Mouse (Mus musculus) hindbrain, embryonic 12.5 days (tissue): ENCODE data around the gene Lgr6. TPM values are rescaled to one million over a fixed set of nuclear protein-coding genes. Genes with fewer than 3 reads are reported as not detected.

Experiments used
- ATAC-seq: fragments of 200-750 bp; cut with Nextera tagmentation; 2 replicates; pipeline ENCODE4 v1.8.0; 2017; ENCODE audit warnings: moderate TSS enrichment; ENCODE audit not compliant: low FRiP score
- H3K27ac ChIP-seq: fragments of 300-500 bp; sonication (generic); 2 replicates; pipeline ENCODE4 v1.5.1; 2016; ENCODE audit warnings: mild to moderate bottlenecking
- H3K27me3 ChIP-seq: fragments of 300-500 bp; sonication (generic); 2 replicates; pipeline ENCODE4 v1.6.1; 2016; ENCODE audit warnings: mild to moderate bottlenecking
- H3K36me3 ChIP-seq: fragments of 300-500 bp; sonication (generic); 2 replicates; pipeline ENCODE4 v1.6.1; 2016; ENCODE audit warnings: mild to moderate bottlenecking
- H3K4me1 ChIP-seq: fragments of 300-500 bp; sonication (generic); 2 replicates; pipeline ENCODE4 v1.6.1; 2016
- H3K4me2 ChIP-seq: fragments of 300-500 bp; sonication (generic); replicated peaks from 2 replicates; pipeline ENCODE4 v1.6.1; 2016; ENCODE audit warnings: mild to moderate bottlenecking
- H3K4me3 ChIP-seq: fragments of 300-500 bp; sonication (generic); 2 replicates; pipeline ENCODE4 v1.5.1; 2016; ENCODE audit warnings: mild to moderate bottlenecking
- H3K9ac ChIP-seq: fragments of 300-500 bp; sonication (generic); 2 replicates; pipeline ENCODE4 v1.6.1; 2016; ENCODE audit warnings: mild to moderate bottlenecking, moderate library complexity
- H3K9me3 ChIP-seq: fragments of 300-500 bp; sonication (generic); replicated peaks from 2 replicates; pipeline ENCODE4 v1.6.1; 2016; ENCODE audit warnings: mild to moderate bottlenecking
- WGBS: fragments of 180-500 bp; shearing (Covaris S2); methylation state at CpG from one replicate; pipeline ENCODE4 v1.1.7; 2016; 5-methylcytosine and 5-hydroxymethylcytosine counted together
- polyA plus RNA-seq: library from polyadenylated mRNA; unstranded; fragments of >200 nt; fragmentation: Nextera tagmentation; extraction: Ambion mirVana; gene quantifications from 2 replicates; pipeline ENCODE4 v1.2.1, GENCODE M21; 2016

The Lgr6 gene
- polyA plus RNA-seq, 1 experiment from 2014 or later, result 0.90 TPM

- no peak for ATAC-seq
- WGBS, result 62% methylated on average over 7 of the region's 7 CpGs
- Histone ChIP-seq H3K9ac (no peak overlapping the region), H3K4me2 (no peak overlapping the region), H3K4me1 (no peaks in the 10 kb centered on the region), H3K27ac (no peak overlapping the region), H3K4me3 (no peak overlapping the region), H3K9me3 (no peaks in the 10 kb centered on the region), H3K36me3 (no peaks in the 10 kb centered on the region), H3K27me3 (peaks cover 5% of the 10 kb centered on the region; the same call in 1 of the 2 replicates)
Observed at GRCm38 (mm10) chr1:135094723-135095122, 10.4 kb downstream of the Lgr6 start.

DNA sequence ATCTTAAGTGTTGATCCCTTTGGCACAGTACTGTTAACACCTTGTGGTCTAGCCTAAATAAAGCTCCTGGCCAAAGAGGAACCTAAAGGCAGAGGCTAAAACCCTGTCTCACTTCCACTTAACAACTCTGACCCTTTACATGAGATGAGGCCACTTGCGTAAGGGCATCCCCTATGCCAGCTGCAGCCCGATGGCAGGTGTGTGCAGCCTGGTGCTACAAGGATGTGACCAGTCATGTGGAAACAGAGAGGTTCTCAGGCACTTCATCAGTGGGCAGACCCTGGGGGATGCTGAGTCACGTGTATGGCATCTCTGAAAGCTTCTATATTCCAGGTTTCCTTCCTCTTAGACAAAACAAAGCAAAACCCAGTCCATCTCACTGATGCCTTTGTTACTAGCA, 14.2 kb downstream of the Lgr6 start:
- 67% methylated on average over 3 of the region's 3 CpGs for WGBS
- H3K4me1 ChIP-seq, result no peaks in the 10 kb centered on the region
- peaks cover 18% of the 10 kb centered on the region for H3K27me3 ChIP-seq
- H3K4me3 ChIP-seq, result no peak overlapping the region
- H3K27ac ChIP-seq, result no peak overlapping the region
- H3K4me2 ChIP-seq, result no peak overlapping the region
- H3K9ac ChIP-seq, result no peak overlapping the region
- H3K36me3 ChIP-seq, result no peaks in the 10 kb centered on the region
- H3K9me3 ChIP-seq, result no peaks in the 10 kb centered on the region
- ATAC-seq, result no peak

DNA sequence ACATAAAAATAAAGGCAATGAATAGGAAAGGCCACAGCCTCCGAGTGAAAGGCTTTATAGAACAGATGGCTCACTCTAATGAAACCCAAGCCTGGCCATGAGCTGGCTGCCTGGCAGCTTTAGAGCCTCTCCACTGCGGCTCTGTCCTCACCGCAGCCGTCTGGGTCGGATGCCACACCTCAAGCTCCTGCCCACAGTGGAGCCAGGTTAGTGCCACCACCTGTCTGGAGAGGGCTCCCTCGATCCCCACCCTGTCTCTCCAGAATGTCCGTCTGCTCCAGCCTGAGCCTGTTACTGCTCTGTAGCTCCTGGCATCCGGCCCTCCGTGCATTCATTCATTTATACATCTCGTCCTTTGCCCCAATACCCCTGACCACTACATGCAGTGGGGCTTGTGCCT, 15.4 kb downstream of the Lgr6 start:
- H3K4me1 ChIP-seq, result 0 out of 2 replicates have a peak, but pooled peaks cover 4% of the 10 kb centered on the region
- H3K27ac ChIP-seq, result no peak overlapping the region
- WGBS, result 76% methylated on average over 10 of the region's 10 CpGs
- no peak overlapping the region for H3K9ac ChIP-seq
- H3K9me3 ChIP-seq, result no peaks in the 10 kb centered on the region
- H3K4me3 ChIP-seq, result no peak overlapping the region
- H3K4me2 ChIP-seq, result no peak overlapping the region
- peaks cover 31% of the 10 kb centered on the region for H3K27me3 ChIP-seq
- ATAC-seq, result no peak
- no peaks in the 10 kb centered on the region for H3K36me3 ChIP-seq

DNA sequence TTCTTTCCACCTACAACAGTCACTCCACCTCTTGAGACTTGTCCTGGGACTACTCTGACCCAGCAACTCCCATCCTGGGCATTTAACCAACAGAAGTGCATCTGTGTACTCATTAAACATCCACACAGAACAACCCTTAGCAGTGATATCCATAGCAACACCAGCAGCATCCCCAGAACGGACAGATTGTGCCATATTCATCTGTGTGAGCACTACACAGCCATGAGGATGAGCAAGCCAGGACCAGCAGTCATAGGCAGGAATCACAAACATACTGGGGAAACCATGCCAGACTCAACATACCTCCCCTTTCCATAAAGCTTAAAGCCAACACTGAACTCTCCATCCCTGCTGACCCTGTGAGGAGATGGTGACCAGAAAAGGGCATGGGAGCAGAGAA, 17.7 kb downstream of the Lgr6 start:
- Histone ChIP-seq H3K36me3 (no peaks in the 10 kb centered on the region), H3K27me3 (peaks cover 40% of the 10 kb centered on the region), H3K9ac (no peak overlapping the region), H3K4me1 (0 out of 2 replicates have a peak, but pooled peaks cover 4% of the 10 kb centered on the region), H3K4me2 (no peak overlapping the region), H3K4me3 (no peak overlapping the region), H3K27ac (no peak overlapping the region), H3K9me3 (no peaks in the 10 kb centered on the region)
- no peak for ATAC-seq
- 71% methylated on average over 1 of the region's 1 CpGs for WGBS

DNA sequence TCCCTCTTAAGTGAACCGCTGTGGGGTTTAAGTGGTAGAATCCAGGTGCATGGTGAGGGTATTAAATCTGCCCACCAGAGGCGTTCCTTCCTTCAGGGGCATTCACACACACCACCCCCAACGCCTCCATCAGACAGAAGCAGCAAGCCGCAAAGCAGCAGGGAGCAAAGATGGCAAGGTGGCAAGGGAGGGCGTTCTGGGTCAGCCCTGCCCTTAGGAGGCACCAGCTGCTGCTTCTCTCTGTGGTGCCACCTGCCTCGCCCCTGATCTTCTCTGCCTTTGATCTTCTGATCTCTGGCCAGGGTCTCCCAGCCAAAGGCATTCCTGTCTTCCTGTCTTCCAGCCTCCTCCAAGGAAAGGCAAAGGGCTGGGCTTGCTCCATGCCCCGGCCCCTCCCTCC, 19.1 kb downstream of the Lgr6 start:
- Histone ChIP-seq H3K27me3 (peaks cover 40% of the 10 kb centered on the region), H3K4me2 (no peak overlapping the region), H3K4me3 (no peak overlapping the region), H3K9me3 (no peaks in the 10 kb centered on the region), H3K36me3 (no peaks in the 10 kb centered on the region), H3K4me1 (0 out of 2 replicates have a peak, but pooled peaks cover 4% of the 10 kb centered on the region), H3K27ac (no peak overlapping the region), H3K9ac (no peak overlapping the region)
- 47% methylated on average over 7 of the region's 7 CpGs for WGBS
- no peak for ATAC-seq

DNA sequence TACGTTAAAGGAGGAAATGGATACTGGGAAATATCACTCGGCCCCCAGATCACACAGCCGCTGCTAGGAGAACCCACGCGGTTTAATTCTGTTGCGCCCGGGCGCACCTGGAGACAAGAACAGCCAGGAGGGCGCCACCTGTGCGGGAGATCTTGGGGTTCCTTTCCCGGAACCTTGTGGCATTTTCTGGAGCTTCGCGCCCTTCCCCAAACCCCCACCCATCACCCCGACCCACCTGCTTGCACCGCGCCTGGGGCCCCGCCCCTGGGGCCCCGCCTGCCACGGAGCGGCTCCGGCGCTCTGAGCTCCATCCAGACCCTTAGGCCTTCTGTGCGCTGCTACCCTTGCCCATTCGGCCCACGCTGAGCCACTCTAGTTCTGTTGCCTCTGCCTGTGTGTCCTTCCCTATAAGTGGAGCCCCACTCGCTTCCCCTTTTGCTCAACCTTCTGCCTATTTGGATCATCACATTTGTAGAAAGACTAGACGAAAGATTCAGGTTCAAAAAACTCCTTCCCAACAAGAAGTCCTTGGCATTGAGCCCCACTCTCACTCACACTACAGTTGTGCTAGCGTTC, 19.7 kb downstream of the Lgr6 start:
- Histone ChIP-seq H3K4me3 (no peak overlapping the region), H3K36me3 (no peaks in the 10 kb centered on the region), H3K27me3 (peaks cover 40% of the 10 kb centered on the region), H3K4me1 (0 out of 2 replicates have a peak, but pooled peaks cover 4% of the 10 kb centered on the region), H3K27ac (no peak overlapping the region), H3K4me2 (0 out of 2 replicates have a peak overlapping the region, but pooled peaks have one; percentile 22), H3K9me3 (no peaks in the 10 kb centered on the region), H3K9ac (no peak overlapping the region)
- ATAC-seq, result no peak
- 15% methylated on average over 28 of the region's 28 CpGs for WGBS

DNA sequence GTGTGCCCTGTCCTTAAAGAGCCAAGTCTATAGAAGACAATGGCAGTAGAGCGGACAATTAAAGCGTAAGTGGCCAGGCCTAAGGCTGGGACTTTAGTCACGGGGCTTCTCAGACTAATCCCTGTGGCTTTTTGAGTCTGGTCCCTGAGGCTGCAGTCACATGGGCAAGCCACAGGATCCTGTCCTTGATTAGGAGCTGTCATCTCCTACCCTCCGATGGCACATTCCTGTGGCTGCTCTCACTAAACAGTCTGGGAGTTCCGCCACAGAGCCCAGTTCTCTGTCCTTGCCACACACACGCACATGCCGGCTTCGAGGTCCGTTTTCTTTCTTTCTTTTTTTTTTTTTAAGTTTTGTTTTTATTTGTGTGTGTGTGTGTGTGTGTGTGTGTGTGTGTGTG, 21.6 kb downstream of the Lgr6 start:
- Histone ChIP-seq H3K27ac (no peak overlapping the region), H3K27me3 (peaks cover 40% of the 10 kb centered on the region), H3K9me3 (no peaks in the 10 kb centered on the region), H3K4me2 (no peak overlapping the region), H3K4me3 (no peak overlapping the region), H3K4me1 (0 out of 2 replicates have a peak, but pooled peaks cover 4% of the 10 kb centered on the region), H3K36me3 (no peaks in the 10 kb centered on the region), H3K9ac (no peak overlapping the region)
- no peak for ATAC-seq
- 55% methylated on average over 9 of the region's 9 CpGs for WGBS

- WGBS, result 81% methylated on average over 3 of the region's 3 CpGs
- ATAC-seq, result no peak
- peaks cover 9% of the 10 kb centered on the region; the same call in 1 of the 2 replicates for H3K4me1 ChIP-seq
Observed at GRCm38 (mm10) chr1:135082267-135082666, 22.8 kb downstream of the Lgr6 start.

DNA sequence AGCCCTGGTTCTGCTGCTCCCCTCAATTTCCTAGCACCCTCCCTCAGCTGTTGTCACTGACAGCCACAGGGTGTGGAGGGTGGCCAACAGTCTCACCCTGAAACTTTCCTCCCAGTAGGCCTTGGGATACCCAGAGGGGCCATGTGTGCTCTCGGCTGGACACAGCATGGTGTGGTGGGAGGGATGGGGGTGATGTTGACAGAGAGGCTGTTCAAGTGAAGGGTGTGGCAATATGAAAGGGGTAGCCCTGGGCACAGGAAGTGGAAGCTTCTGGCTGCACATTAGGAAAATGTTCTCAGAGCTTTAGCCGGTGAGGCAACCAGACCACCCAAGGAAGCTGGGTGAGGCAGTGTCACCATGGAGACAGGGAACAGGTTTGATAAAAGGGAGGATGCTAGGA, 26.1 kb downstream of the Lgr6 start:
- Histone ChIP-seq H3K4me1 (peaks cover 5% of the 10 kb centered on the region; the same call in 1 of the 2 replicates), H3K4me2 (no peak overlapping the region), H3K27ac (no peak overlapping the region), H3K4me3 (no peak overlapping the region), H3K9me3 (no peaks in the 10 kb centered on the region), H3K36me3 (no peaks in the 10 kb centered on the region), H3K9ac (no peak overlapping the region), H3K27me3 (peaks cover 3% of the 10 kb centered on the region)
- WGBS, result 51% methylated on average over 2 of the region's 2 CpGs
- no peak for ATAC-seq

More at GRCm38 (mm10) chr1:135082267-135082666, 22.8 kb downstream of the Lgr6 start:
- H3K4me3 ChIP-seq, result no peak overlapping the region
- no peaks in the 10 kb centered on the region for H3K9me3 ChIP-seq
- no peak overlapping the region for H3K9ac ChIP-seq
- no peaks in the 10 kb centered on the region for H3K36me3 ChIP-seq
- peaks cover 36% of the 10 kb centered on the region for H3K27me3 ChIP-seq
- H3K4me2 ChIP-seq, result no peak overlapping the region
- no peak overlapping the region for H3K27ac ChIP-seq

DNA sequence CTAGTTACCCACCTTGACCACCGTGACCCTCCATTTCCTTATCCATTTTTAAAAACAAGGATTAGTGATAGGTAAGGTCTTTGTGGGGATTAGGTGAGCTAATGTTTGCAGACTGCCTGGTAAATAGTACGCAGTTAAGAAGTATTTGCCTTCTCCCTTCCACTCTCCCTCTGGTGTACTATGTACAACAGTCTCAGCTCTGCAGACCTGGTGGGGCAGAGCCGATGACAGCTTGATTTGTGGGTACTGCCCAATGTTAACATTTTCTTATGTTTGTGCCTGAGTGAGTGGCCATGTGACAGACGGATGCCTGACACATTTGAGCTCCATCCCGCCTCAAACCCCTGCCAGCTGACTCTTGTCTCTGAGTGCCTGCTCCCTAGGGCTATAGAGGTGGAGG, 28.6 kb downstream of the Lgr6 start:
- ATAC-seq, result no peak
- H3K27me3 ChIP-seq, result no peaks in the 10 kb centered on the region; the same call in 1 of the 2 replicates
- 66% methylated on average over 5 of the region's 5 CpGs for WGBS
- no peak overlapping the region for H3K4me2 ChIP-seq
- no peaks in the 10 kb centered on the region for H3K9me3 ChIP-seq
- H3K36me3 ChIP-seq, result no peaks in the 10 kb centered on the region
- H3K9ac ChIP-seq, result no peak overlapping the region
- no peak overlapping the region for H3K4me3 ChIP-seq
- H3K4me1 ChIP-seq, result peaks cover 5% of the 10 kb centered on the region; the same call in 1 of the 2 replicates
- H3K27ac ChIP-seq, result no peak overlapping the region

DNA sequence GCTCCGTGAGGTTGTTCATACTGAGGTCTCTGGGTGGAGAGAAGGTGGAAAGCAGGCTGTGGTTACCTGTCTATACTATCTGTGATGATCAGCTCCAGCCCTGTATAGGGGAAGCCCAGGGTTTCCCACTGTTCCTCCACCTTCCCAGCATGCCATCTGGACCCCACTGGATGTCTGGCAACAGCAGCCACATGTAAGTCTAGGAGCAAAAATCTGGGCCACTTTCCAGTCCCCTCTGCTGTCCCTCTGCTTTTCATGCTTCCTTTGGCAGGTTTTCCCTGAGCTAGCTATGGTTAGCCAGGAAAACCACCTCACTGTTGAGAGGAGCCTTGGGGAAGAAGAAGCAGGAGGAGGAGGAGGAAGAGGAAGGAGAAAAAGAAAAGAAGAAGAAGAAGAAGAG, 29.8 kb downstream of the Lgr6 start:
- peaks cover 5% of the 10 kb centered on the region; the same call in 1 of the 2 replicates for H3K4me1 ChIP-seq
- H3K9ac ChIP-seq, result no peak overlapping the region
- H3K9me3 ChIP-seq, result no peaks in the 10 kb centered on the region
- no peak overlapping the region for H3K4me3 ChIP-seq
- no peak overlapping the region for H3K27ac ChIP-seq
- WGBS, result 82% methylated on average over 1 of the region's 1 CpGs
- no peaks in the 10 kb centered on the region; the same call in 1 of the 2 replicates for H3K27me3 ChIP-seq
- H3K4me2 ChIP-seq, result no peak overlapping the region
- no peak for ATAC-seq
- no peaks in the 10 kb centered on the region for H3K36me3 ChIP-seq

DNA sequence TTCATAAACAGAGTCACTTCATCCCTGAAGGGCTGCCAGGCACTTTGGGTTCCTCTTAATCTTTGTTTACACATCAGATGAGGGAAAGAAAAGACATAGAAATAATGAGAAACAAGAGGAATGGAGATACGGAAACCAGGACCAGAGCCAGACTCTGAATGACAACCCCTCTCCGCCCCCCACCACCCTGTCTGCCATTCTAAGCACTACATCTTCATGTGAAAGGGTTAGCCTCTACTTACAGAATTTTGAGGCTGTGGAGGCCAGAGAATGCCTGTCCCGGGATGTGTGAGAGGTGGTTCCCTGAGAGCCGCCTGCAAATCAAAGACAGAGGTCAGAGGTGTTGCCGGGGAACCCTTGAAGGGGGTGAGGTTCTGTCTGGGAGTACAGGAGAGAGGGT, 32.4 kb downstream of the Lgr6 start:
- 60% methylated on average over 5 of the region's 5 CpGs for WGBS
- Histone ChIP-seq H3K4me2 (no peak overlapping the region), H3K9me3 (no peaks in the 10 kb centered on the region), H3K9ac (no peak overlapping the region), H3K4me1 (peaks cover 4% of the 10 kb centered on the region; the same call in 1 of the 2 replicates), H3K27me3 (no peaks in the 10 kb centered on the region; the same call in 1 of the 2 replicates), H3K4me3 (no peak overlapping the region), H3K27ac (no peak overlapping the region), H3K36me3 (no peaks in the 10 kb centered on the region)
- ATAC-seq, result no peak

DNA sequence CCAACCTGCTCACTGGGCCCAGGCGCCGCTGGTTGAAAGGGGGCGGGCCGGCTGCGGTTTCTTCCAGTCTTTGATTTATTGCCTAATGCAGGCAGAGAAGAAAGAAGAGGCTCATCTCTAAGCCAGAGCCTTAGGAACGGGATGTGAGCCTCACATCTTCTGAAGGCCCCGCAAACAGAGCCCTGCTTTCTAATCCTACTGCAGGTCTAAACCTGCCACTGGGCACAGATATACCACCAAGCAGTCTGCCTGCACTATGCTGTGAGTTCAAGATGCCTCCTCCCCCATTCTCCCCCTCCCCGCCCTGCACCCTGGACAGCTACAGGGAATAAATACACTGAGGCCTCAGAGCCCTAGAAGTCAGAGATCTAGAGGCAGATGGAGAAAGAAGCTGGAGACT, 35.2 kb downstream of the Lgr6 start:
- H3K4me2 ChIP-seq, result no peak overlapping the region
- no peak for ATAC-seq
- WGBS, result 66% methylated on average over 8 of the region's 8 CpGs

More for the DNA sequence above, 35.2 kb downstream of the Lgr6 start:
- no peaks in the 10 kb centered on the region for H3K27me3 ChIP-seq
- H3K36me3 ChIP-seq, result no peaks in the 10 kb centered on the region
- H3K9ac ChIP-seq, result no peak overlapping the region
- H3K27ac ChIP-seq, result no peak overlapping the region
- no peaks in the 10 kb centered on the region for H3K4me1 ChIP-seq
- no peaks in the 10 kb centered on the region for H3K9me3 ChIP-seq
- no peak overlapping the region for H3K4me3 ChIP-seq
